Mouse (Mus musculus) urinary bladder, adult 2 months (tissue): ENCODE measurements around the gene Acoxl. TPM values are rescaled to one million over a fixed set of nuclear protein-coding genes. Genes with fewer than 3 reads are reported as not detected.

Experiments used
- DNase-seq: peaks from one replicate; pipeline ENCODE4 v3.0.0; 2022; ENCODE audit warnings: low spot score
- polyA plus RNA-seq: library from polyadenylated mRNA; depleted of rRNA; stranded (reverse); fragments of >200 nt; gene quantifications from 2 replicates; pipeline ENCODE4 v1.2.3, GENCODE M21; 2012

The Acoxl gene
- polyA plus RNA-seq, 1 experiment = 0.06 TPM

GRCm38 (mm10) chr2:128032111-128032510 lies 193.4 kb downstream of the Acoxl start:
- no peak for DNase-seq

DNA sequence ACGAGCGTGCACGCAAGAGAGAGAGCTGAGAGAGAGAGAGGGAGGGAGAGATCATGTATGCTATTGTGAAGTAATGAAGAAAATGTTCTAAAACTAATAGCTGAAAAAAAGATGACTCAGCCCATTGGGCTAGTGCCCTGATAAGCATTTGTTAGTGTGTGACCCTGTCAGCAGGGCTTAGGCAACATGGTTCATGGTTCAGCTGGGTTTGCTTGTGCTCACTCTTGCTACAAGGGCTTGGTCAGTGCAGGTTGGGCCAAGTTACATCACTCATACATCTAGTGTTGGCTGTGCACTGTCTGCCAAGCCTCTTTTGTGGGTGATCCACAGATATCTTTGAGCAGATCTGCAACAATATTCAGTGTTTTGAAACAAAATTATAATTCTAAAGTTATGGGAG lies 194.8 kb downstream of the Acoxl start:
- no peak for DNase-seq

- DNase-seq = no peak
Measured at GRCm38 (mm10) chr2:128034066-128034665, 195.5 kb downstream of the Acoxl start.

DNA sequence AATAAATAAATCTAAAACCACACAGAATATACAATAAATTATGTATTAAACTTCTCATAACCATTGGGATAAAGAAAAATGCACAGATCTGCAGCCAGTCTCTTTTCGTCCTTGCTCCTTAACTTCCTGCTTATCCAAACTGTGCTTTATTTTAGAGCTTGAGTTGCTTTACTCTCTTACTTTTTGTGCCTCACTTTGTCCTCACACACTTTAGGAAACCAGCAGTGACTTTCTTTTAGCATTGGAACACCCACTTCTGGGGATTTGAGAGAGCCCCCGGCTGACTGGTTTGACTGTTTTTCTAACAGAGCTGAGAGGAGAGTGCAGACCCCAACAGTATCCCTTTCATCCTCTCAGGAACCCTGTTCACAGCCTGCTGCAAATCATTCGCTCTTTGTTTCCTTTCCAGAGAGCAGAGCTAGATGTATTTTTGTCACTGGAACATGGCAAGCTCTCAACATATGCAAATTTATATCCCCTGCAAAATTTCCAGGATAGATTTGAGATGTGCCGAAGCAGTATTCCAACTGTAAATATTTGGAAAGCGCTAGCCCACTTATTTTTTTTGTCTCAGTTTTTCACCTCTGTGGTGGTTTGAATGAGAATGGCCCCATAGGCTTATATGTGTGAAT lies 199.7 kb downstream of the Acoxl start:
- DNase-seq = no peak

DNA sequence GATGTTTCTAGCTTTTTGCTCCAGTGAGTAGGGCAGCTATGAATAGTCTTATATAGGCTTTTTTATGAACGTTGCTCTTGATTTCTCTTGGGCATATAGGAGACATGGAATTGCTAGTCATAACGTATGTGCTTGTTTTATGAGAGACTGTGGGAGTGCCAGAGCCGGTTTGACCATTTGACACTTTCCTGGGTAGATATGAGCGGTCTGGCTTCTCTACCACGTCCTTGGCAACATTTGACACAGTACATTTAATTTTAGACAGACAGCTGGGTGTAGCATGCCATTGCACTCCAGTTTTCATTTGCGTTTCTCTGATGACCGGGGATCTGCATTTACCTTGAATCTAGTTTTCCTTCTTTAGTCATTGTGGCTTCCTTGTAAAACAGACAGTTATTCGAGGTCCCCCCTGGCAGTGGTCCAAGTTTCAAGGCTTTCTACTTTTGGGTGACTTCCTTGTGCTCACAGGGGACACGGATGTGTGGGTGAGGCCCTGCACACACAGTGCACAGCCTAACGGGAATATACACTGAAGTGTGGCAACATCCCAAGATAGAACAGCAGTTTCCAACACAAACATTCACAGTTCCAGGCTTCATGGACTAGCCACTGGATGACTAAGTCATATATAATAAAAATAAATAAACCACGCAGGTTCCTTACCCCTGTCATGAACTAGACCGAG lies 202.5 kb downstream of the Acoxl start:
- no peak for DNase-seq

DNA sequence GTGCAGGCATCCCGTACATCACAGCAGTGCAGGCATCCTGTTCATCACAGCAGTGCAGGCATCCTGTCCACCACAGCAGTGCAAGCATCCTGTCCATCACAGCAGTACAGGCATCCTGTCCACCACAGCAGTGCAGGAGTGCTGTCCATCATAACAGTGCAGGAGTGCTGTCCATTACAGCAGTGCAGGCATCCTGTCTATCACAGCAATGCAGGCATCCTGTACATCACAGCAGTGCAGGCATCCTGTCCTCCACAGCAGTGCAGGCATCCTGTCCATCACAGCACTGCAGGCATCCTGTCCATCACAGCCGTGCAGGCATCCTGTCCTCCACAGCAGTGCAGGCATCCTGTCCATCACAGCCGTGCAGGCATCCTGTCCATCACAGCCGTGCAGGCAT lies 207.8 kb downstream of the Acoxl start:
- no peak for DNase-seq

GRCm38 (mm10) chr2:128054905-128055304 lies 216.2 kb downstream of the Acoxl start:
- DNase-seq = no peak

DNA sequence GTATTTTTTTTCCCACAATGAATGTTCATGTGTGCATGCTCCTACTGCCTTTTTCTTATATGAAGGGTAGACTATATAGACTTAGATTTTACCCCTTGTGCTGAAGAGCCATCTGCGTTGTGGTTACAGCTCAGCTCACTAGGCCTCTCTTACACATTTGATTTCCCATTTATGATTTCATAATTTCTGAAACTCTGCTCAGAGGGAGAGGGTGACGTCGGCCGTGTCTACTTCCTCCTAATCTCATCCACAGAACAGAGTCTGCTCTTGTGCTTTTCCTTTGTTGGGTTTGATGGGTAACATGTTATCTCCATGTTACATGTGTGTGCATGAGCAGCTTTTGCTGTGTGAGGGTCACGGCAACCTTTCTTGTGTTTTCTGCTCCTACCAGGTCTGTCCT lies 219.2 kb downstream of the Acoxl start:
- DNase-seq = no peak

DNA sequence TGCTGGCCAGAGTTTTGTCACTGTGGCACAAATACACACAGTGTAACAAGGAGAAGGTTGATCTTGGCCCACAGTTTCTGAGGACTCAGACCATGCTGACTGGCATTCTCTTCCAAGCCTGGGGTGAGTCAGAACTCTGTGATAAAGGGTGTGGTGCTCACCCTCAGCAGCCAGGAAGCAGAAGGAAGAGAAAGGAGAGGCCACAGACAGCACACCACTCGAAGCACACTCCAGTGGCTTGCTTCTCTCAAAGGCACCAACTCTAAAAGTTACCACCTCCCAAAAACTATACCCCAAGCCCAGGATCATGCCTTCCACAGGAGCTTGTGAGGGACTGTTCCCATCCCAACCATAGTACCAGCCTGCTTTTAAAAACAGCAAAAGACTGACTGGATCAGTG lies 220.0 kb downstream of the Acoxl start:
- no peak for DNase-seq

GRCm38 (mm10) chr2:128060213-128060612 lies 221.5 kb downstream of the Acoxl start:
- DNase-seq = no peak

- DNase-seq = no peak
Measured at GRCm38 (mm10) chr2:128060680-128061287, 222.1 kb downstream of the Acoxl start.

- DNase-seq = no peak
Measured at GRCm38 (mm10) chr2:128061491-128061890, 222.8 kb downstream of the Acoxl start.

DNA sequence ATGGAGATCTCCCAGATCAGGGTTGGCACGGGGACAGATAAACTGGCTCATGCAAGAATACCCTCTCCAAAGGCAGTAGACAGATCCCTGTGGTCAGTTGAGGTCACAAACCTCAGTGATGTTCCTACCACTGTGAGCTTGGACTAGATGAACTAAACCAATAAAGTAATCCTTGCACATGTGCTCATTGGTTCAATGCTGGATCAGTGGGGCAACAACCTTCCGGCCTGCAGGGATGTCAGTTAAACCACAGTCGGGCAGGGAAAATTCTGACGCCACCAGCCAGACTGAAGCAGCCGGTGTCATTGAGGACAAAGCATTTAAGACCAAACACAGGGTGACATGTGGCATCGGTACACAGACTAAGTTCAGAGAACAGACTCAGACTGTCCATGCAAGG lies 224.1 kb downstream of the Acoxl start:
- no peak for DNase-seq

DNA sequence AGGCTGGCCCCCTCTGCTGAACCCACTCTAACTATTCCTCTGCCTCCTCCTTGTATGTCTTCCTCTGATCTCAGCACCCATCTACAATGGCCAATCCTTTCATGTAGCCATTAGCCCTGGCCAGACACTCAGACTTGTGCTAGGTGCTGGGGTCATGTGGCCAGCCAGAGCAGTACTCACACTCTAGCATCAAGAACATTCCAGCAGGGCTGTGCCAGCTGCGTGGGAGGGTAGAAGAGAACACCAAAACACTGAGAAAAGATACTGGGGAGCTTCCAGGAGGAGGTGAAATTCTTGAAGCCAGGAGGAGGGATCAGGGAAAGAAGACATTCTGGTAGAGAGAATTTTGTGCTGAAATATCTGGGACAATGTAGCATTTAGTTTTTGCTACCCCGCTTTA lies 226.3 kb downstream of the Acoxl start:
- DNase-seq = no peak

GRCm38 (mm10) chr2:128065576-128065975 lies 226.9 kb downstream of the Acoxl start:
- no peak for DNase-seq

- no peak for DNase-seq
Measured at GRCm38 (mm10) chr2:128067162-128067561, 228.5 kb downstream of the Acoxl start.

GRCm38 (mm10) chr2:128067596-128067995 lies 228.9 kb downstream of the Acoxl start:
- no peak for DNase-seq

GRCm38 (mm10) chr2:128068176-128068575 lies 229.5 kb downstream of the Acoxl start:
- DNase-seq = no peak

DNA sequence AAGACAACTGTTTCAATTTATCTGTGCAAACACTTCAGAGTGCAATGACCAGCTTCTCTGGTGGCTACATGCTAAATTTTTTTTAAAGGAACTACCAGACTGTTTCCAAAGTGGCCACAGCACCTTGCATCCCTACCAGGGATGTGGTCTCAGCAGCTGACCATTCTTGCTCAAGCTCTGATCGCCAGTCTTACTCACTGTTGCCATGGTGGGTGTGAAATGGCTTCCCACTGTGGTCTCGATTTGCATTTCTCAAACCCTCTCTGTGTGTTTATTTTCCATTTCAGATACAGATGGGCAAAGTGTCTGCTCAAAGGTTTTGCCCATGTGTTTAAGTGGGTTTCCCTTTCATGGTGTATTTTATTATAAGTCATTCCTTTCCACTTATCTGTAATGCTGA lies 230.3 kb downstream of the Acoxl start:
- no peak for DNase-seq

GRCm38 (mm10) chr2:128071791-128072190 lies 233.1 kb downstream of the Acoxl start:
- DNase-seq = no peak

- DNase-seq = no peak
Measured at GRCm38 (mm10) chr2:128072944-128073343, 234.3 kb downstream of the Acoxl start.

DNA sequence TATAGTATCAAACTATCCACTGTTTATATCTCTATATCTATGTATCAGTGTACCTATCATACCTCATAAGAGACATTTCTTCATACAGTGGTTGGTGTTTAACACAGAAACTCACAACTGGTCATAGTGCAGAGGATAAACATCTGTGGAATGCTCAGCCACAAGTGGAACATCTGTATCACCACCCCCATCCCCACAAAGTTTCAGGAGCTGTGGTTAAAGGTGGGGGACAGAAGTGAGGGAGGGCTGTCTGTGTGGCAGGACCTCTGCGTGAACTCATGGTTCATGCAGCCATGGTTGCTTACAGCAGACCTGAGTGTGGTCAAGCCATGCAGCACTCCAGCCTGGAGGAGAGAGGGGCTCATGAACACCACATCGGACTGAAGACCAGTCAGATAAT lies 234.9 kb downstream of the Acoxl start:
- no peak for DNase-seq

DNA sequence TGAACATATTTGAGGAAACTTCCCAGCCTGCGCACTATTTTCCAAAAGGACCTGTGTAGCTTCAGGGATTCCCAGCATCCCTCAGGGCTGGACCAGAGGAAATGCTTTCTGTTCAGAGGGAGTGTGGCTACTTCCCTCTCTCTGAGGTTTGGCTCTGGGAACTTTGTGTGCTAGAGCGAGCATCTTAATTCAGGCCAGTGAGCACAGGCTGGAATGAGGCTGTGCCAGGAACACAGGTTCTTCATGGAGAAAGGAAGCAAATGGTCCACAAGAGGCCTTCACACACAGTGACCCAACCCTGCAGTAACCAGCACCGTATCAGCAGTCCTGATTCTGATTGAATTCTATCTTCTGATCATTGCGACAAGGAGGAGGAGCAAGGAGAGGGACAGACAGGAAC lies 238.3 kb downstream of the Acoxl start:
- DNase-seq = no peak
